Mouse (Mus musculus) embryonic facial prominence, embryonic 11.5 days (tissue): ENCODE results near the gene Dmrtc2. TPM values are rescaled to one million over a fixed set of nuclear protein-coding genes. Genes with fewer than 3 reads are reported as not detected.

ENCODE experiments used
- ATAC-seq: fragments of 200-750 bp; cut with Nextera tagmentation; replicated peaks from 2 replicates; pipeline ENCODE4 v1.8.0; 2017; ENCODE audit warnings: low read depth; ENCODE audit not compliant: insufficient number of reproducible peaks, low FRiP score, low TSS enrichment
- DNase-seq: peaks from one replicate; pipeline ENCODE4 v3.0.0-alpha.2; 2015; ENCODE audit warnings: low spot score
- H3K27ac ChIP-seq: fragments of 300-500 bp; sonication (generic); replicated peaks from 2 replicates; pipeline ENCODE4 v1.5.1; 2014; ENCODE audit warnings: mild to moderate bottlenecking, low read depth, low read length, control low read depth
- H3K27me3 ChIP-seq: fragments of 300-500 bp; sonication (generic); 2 replicates; pipeline ENCODE4 v1.6.1; 2014; ENCODE audit warnings: mild to moderate bottlenecking, low read length, moderate library complexity, mixed read lengths; ENCODE audit not compliant: control insufficient read depth, insufficient read depth
- H3K36me3 ChIP-seq: fragments of 300-500 bp; sonication (generic); replicated peaks from 2 replicates; pipeline ENCODE4 v1.6.1; 2014; ENCODE audit warnings: low read depth, mild to moderate bottlenecking, low read length, moderate library complexity, mixed read lengths; ENCODE audit not compliant: control insufficient read depth, insufficient read depth
- H3K4me1 ChIP-seq: fragments of 300-500 bp; sonication (generic); 2 replicates; pipeline ENCODE4 v1.6.1; 2014; ENCODE audit warnings: low read length, mixed read lengths; ENCODE audit not compliant: control insufficient read depth, insufficient read depth
- H3K4me2 ChIP-seq: fragments of 300-500 bp; sonication (generic); 2 replicates; pipeline ENCODE4 v1.6.1; 2014; ENCODE audit warnings: low read depth, mild to moderate bottlenecking, control low read depth, low read length, moderate library complexity
- H3K4me3 ChIP-seq: fragments of 300-500 bp; sonication (generic); 2 replicates; pipeline ENCODE4 v1.5.1; 2014; ENCODE audit warnings: low read depth, low read length, control low read depth
- H3K9ac ChIP-seq: fragments of 300-500 bp; sonication (generic); replicated peaks from 2 replicates; pipeline ENCODE4 v1.6.1; 2014; ENCODE audit warnings: mild to moderate bottlenecking, control low read depth, low read length
- H3K9me3 ChIP-seq: fragments of 300-500 bp; sonication (generic); replicated peaks from 2 replicates; pipeline ENCODE4 v1.6.1; 2016; ENCODE audit warnings: mild to moderate bottlenecking, low read length, inconsistent platforms, mixed read lengths; ENCODE audit not compliant: control insufficient read depth
- WGBS: fragments of 180-500 bp; shearing (Covaris S2); extraction: QIAGEN DNeasy Blood & Tissue Kit; methylation state at CpG from one replicate; pipeline ENCODE4 v1.1.7; 2014; 5-methylcytosine and 5-hydroxymethylcytosine counted together
- polyA plus RNA-seq: library from polyadenylated mRNA; unstranded; fragments of >200 nt; fragmentation: Nextera tagmentation; extraction: Ambion mirVana; gene quantifications from 2 replicates; pipeline ENCODE4 v1.2.1, GENCODE M21; 2014

Dmrtc2 gene
- polyA plus RNA-seq, 1 experiment from 2014 or later: not detected

DNA sequence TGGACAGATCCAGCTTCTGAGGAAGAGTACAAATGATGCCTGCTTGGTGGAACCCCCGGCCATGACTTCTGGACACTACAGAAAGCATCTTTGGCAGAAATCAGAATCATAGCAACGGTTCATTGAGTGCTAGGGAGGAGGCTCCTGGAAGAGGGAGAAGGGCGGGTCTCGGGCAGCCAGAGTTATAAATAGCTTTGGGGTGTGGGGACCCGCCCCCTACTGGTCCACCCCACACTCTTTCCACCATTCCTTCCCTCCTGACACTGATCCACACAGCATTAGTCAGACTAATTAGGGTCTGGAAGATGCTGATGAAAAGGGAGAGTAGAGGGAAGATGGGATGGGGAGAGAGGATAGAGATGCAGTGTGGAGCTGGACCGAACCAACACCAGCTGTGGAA, 36.7 kb downstream of the Dmrtc2 start:
- DNase-seq (no peak), ATAC-seq (no peak)
- Histone ChIP-seq H3K9me3 (no peaks in the 10 kb centered on the region), H3K36me3 (no peaks in the 10 kb centered on the region), H3K27ac (no peak overlapping the region), H3K4me3 (no peak overlapping the region), H3K4me1 (peaks cover 7% of the 10 kb centered on the region; the same call in 1 of the 2 replicates), H3K9ac (no peak overlapping the region), H3K27me3 (no peaks in the 10 kb centered on the region), H3K4me2 (no peak overlapping the region)
- WGBS: 34% methylated on average over 6 of the region's 6 CpGs

- Histone ChIP-seq H3K9ac (peak overlapping the region; percentile 52), H3K9me3 (no peaks in the 10 kb centered on the region), H3K27me3 (no peaks in the 10 kb centered on the region), H3K36me3 (no peaks in the 10 kb centered on the region), H3K4me3 (peak overlapping the region; percentile 2; the same call in 1 of the 2 replicates), H3K4me2 (peak overlapping the region; percentile 8; the same call in 1 of the 2 replicates), H3K27ac (no peak overlapping the region), H3K4me1 (peaks cover 7% of the 10 kb centered on the region; the same call in 1 of the 2 replicates)
- DNase-seq (peak; percentile 64), ATAC-seq (no peak)
- 13% methylated on average over 13 of the region's 13 CpGs for WGBS
Observed at GRCm38 (mm10) chr7:24907211-24907748, 37.4 kb downstream of the Dmrtc2 start.

- no peak overlapping the region for H3K27ac ChIP-seq
- no peaks in the 10 kb centered on the region; the same call in 1 of the 2 replicates for H3K36me3 ChIP-seq
- H3K4me1 ChIP-seq: 0 out of 2 replicates have a peak, but pooled peaks cover 2% of the 10 kb centered on the region
- no peaks in the 10 kb centered on the region for H3K9me3 ChIP-seq
- 91% methylated on average over 14 of the region's 14 CpGs for WGBS
- no peak overlapping the region for H3K9ac ChIP-seq
- ATAC-seq: no peak
- no peak overlapping the region for H3K4me2 ChIP-seq
- H3K27me3 ChIP-seq: no peaks in the 10 kb centered on the region
- no peak overlapping the region for H3K4me3 ChIP-seq
- DNase-seq: no peak
Observed at GRCm38 (mm10) chr7:24912480-24912879, 42.6 kb downstream of the Dmrtc2 start.

DNA sequence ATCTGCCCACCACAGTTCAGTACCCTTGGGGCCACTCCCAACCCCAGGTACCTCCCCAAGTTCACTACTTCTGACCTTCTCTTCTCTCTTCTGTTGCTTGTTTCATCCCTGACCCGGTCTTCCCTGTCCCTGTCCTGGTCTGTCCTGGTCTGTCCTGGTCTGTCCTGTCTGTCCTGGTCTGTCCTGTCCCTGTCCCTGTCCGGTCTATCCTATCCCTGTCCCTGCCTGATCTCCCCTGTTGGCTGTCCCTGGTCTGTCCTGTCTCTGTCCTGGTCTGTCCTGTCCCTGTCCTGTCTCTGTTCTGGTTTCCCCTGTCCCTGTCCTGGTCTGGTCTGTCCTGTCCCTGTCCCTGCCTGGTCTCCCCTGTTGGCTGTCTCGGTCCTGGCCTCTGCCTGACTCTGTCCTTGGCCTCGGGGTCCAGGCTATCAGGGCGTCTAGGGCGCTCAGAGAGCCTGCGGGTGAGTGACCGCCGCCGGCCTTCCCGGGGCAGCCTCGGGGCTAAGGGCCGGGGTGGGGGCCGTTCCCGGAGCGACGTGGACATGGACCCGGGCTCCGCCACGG, 49.0 kb downstream of the Dmrtc2 start:
- ATAC-seq (peak; percentile 37), DNase-seq (no peak)
- WGBS: 91% methylated on average over 20 of the region's 20 CpGs
- peaks cover 24% of the 10 kb centered on the region for H3K36me3 ChIP-seq
- no peak overlapping the region for H3K4me2 ChIP-seq
- H3K9me3 ChIP-seq: no peaks in the 10 kb centered on the region
- no peak overlapping the region for H3K9ac ChIP-seq
- no peaks in the 10 kb centered on the region for H3K4me1 ChIP-seq
- H3K27me3 ChIP-seq: no peaks in the 10 kb centered on the region
- H3K27ac ChIP-seq: no peak overlapping the region
- H3K4me3 ChIP-seq: no peak overlapping the region

GRCm38 (mm10) chr7:24919728-24920127, 49.9 kb downstream of the Dmrtc2 start:
- H3K9ac ChIP-seq: no peak overlapping the region
- 89% methylated on average over 9 of the region's 9 CpGs for WGBS

More at GRCm38 (mm10) chr7:24919728-24920127, 49.9 kb downstream of the Dmrtc2 start:
- H3K9me3 ChIP-seq: no peaks in the 10 kb centered on the region
- DNase-seq (no peak), ATAC-seq (no peak)
- H3K36me3 ChIP-seq: peaks cover 31% of the 10 kb centered on the region
- no peak overlapping the region for H3K27ac ChIP-seq
- H3K4me1 ChIP-seq: no peaks in the 10 kb centered on the region
- no peak overlapping the region for H3K4me3 ChIP-seq
- H3K27me3 ChIP-seq: no peaks in the 10 kb centered on the region
- no peak overlapping the region for H3K4me2 ChIP-seq

Other genes with a start within 250 kb of the Dmrtc2 start
- 2.0 and 2.1 TPM in 2 replicates for gene Lypd3, start 233.5 kb upstream of the Dmrtc2 start, polyA plus RNA-seq
- gene Tex101, start 193.4 kb upstream of the Dmrtc2 start, polyA plus RNA-seq: not detected in 2 replicates
- gene BC049730, start 160.8 kb upstream of the Dmrtc2 start, polyA plus RNA-seq: not detected in 2 replicates
- gene Gm4763, start 143.1 kb upstream of the Dmrtc2 start, polyA plus RNA-seq: not detected in 2 replicates
- not detected in 2 replicates for gene Cd177, start 109.7 kb upstream of the Dmrtc2 start, polyA plus RNA-seq
- 0.29 and 0.34 TPM in 2 replicates for gene Ceacam10, start 92.9 kb upstream of the Dmrtc2 start, polyA plus RNA-seq
- 20.6 and 26.5 TPM in 2 replicates for gene Gm9844, start 7.8 kb upstream of the Dmrtc2 start, polyA plus RNA-seq
- gene Lypd4, start 116 bp upstream of the Dmrtc2 start, polyA plus RNA-seq: not detected in 2 replicates
- gene Rps19, start 14.3 kb downstream of the Dmrtc2 start, polyA plus RNA-seq: 2,121 and 2,269 TPM in 2 replicates
- gene Cd79a, start 27.3 kb downstream of the Dmrtc2 start, polyA plus RNA-seq: 0.20 and 0.28 TPM in 2 replicates
- gene Arhgef1, start 32.9 kb downstream of the Dmrtc2 start, polyA plus RNA-seq: 43.0 and 47.1 TPM in 2 replicates
- gene Gm4881, start 74.4 kb downstream of the Dmrtc2 start, polyA plus RNA-seq: 0.36 and 0.79 TPM in 2 replicates
- gene Rabac1, start 102.7 kb downstream of the Dmrtc2 start, polyA plus RNA-seq: 75.9 and 92.5 TPM in 2 replicates
- gene Atp1a3, start 135.9 kb downstream of the Dmrtc2 start, polyA plus RNA-seq: 6.8 and 8.5 TPM in 2 replicates
- gene Grik5, start 202.3 kb downstream of the Dmrtc2 start, polyA plus RNA-seq: 5.7 and 7.5 TPM in 2 replicates
- 17.2 and 22.0 TPM in 2 replicates for gene Zfp574, start 202.5 kb downstream of the Dmrtc2 start, polyA plus RNA-seq